Mouse (Mus musculus) liver, embryonic 12.5 days (tissue): ENCODE results near the gene Pcsk7. TPM values are rescaled to one million over a fixed set of nuclear protein-coding genes. Genes with fewer than 3 reads are reported as not detected.

ENCODE experiments used
- ATAC-seq: fragments of 200-750 bp; cut with Nextera tagmentation; 2 replicates; pipeline ENCODE4 v1.8.0; 2017; ENCODE audit warnings: moderate number of reproducible peaks, mild to moderate bottlenecking, moderate library complexity
- H3K27ac ChIP-seq: fragments of 300-500 bp; sonication (generic); 2 replicates; pipeline ENCODE4 v1.5.1; 2016; ENCODE audit warnings: mild to moderate bottlenecking
- H3K27me3 ChIP-seq: fragments of 300-500 bp; sonication (generic); replicated peaks from 2 replicates; pipeline ENCODE4 v1.6.1; 2016; ENCODE audit warnings: mild to moderate bottlenecking, moderate library complexity
- H3K36me3 ChIP-seq: fragments of 300-500 bp; sonication (generic); 2 replicates; pipeline ENCODE4 v1.6.1; 2016; ENCODE audit warnings: mild to moderate bottlenecking, moderate library complexity
- H3K4me1 ChIP-seq: fragments of 300-500 bp; sonication (generic); 2 replicates; pipeline ENCODE4 v1.6.1; 2016
- H3K4me2 ChIP-seq: fragments of 300-500 bp; sonication (generic); 2 replicates; pipeline ENCODE4 v1.6.1; 2016; ENCODE audit warnings: mild to moderate bottlenecking, moderate library complexity
- H3K4me3 ChIP-seq: fragments of 300-500 bp; sonication (generic); 2 replicates; pipeline ENCODE4 v1.5.1; 2016; ENCODE audit warnings: mild to moderate bottlenecking, moderate library complexity
- H3K9ac ChIP-seq: fragments of 300-500 bp; sonication (generic); 2 replicates; pipeline ENCODE4 v1.6.1; 2016; ENCODE audit warnings: mild to moderate bottlenecking, moderate library complexity
- H3K9me3 ChIP-seq: fragments of 300-500 bp; sonication (generic); replicated peaks from 2 replicates; pipeline ENCODE4 v1.6.1; 2016; ENCODE audit warnings: mild to moderate bottlenecking, moderate library complexity
- WGBS: fragments of 180-500 bp; shearing (Covaris S2); methylation state at CpG from one replicate; pipeline ENCODE4 v1.1.7; 2016; ENCODE audit not compliant: insufficient replicate concordance; 5-methylcytosine and 5-hydroxymethylcytosine counted together
- polyA plus RNA-seq: library from polyadenylated mRNA; unstranded; fragments of >200 nt; fragmentation: Nextera tagmentation; extraction: Ambion mirVana; gene quantifications from 2 replicates; pipeline ENCODE4 v1.2.1, GENCODE M21; 2016

Pcsk7 gene
- polyA plus RNA-seq, 1 experiment from 2014 or later, result 9.8 TPM

DNA sequence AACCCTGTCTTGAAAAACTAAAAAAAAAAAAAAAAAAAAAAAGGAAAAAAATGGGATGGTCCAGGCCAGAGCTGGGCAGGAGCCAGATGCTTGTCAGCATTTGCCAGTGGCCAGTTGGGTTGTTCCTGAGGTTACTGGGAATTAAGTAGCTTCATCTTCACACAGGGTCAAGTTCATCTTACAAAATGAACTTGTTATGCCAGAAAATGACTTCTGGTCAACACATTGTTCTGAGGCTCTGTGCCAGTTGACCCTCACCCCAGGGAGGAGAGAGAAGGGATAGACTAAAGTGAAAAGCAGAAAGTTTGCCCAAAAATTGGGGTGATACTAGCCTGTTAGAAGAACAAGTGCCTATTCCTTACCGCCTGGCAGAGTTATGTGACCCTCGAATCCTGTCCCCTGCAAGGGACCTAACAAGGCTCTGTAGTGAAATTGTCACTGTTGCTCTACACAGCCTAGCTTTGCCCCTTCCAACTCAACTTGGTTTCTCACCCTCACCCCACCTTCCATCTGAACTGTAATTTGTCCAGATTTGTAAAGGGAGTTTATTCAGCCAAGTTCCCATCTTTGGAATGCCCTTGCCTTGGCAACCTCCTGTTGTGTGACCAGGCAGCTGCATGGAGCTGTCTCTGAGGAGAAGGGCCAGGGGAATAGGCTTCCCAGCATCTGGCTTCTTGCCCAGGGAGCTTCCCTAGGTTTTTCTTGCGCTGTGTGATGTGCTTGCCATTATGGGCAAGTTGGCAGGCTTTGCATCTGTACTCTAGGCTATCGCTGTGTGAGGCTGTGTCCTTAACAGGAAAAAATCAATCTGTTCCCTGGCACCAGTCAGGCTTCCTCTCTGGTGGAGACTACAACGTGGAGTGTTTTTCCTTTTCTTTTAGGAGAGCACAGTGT is 11.0 kb downstream of the Pcsk7 start:
- Histone ChIP-seq H3K36me3 (peaks cover 87% of the 10 kb centered on the region), H3K9me3 (no peaks in the 10 kb centered on the region), H3K4me3 (no peak overlapping the region), H3K27ac (no peak overlapping the region), H3K4me2 (no peak overlapping the region), H3K27me3 (no peaks in the 10 kb centered on the region), H3K9ac (no peak overlapping the region), H3K4me1 (no peaks in the 10 kb centered on the region)
- 80% methylated on average over 5 of the region's 5 CpGs for WGBS
- no peak for ATAC-seq

DNA sequence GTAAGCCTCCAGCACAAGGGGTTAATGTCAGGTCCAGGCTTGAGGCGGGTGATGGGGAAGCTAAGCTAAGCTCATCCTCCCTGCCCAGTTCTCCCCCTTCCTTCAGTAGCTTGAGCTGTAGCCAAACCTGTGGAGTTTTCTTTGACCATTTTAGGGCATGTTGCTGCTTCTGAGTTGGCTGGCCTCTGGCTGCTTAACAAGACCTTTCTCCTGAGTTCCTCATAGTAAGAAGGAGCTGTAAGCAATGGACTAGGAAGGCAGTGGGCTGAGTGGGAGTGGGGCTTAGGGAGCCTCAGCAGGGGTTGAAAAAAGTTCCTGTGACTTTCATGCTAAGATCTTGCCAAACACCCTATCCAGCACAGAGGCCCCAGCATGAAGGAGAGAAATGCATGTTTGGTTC is 13.6 kb downstream of the Pcsk7 start:
- no peak for ATAC-seq
- H3K9me3 ChIP-seq, result no peaks in the 10 kb centered on the region
- H3K4me2 ChIP-seq, result no peak overlapping the region
- H3K27ac ChIP-seq, result no peak overlapping the region
- H3K36me3 ChIP-seq, result peaks cover 75% of the 10 kb centered on the region
- H3K27me3 ChIP-seq, result no peaks in the 10 kb centered on the region
- H3K4me1 ChIP-seq, result no peaks in the 10 kb centered on the region
- no peak overlapping the region for H3K9ac ChIP-seq
- no peak overlapping the region for H3K4me3 ChIP-seq
- WGBS, result 62% methylated on average over 1 of the region's 1 CpGs

DNA sequence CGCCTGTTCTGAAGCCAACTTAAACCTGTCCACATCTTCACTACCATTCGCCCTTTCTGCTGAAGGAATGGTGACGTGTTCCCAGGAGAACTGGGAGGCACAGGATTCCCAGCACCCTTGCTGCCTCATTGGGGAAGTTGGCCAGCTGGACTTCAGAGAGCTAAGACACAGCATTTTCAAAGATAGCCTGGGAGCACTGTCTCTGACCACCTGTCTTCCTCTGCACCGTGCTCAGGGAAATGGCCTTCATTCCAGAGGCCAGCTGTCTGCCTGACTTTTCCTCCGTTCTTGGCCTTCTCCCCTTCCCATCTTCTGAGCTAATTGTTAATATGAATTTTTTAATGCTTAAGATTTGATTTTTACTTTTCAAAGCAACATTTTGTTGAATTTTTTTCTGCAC is 23.0 kb downstream of the Pcsk7 start:
- H3K27ac ChIP-seq, result no peak overlapping the region
- ATAC-seq, result no peak
- 77% methylated on average over 5 of the region's 5 CpGs for WGBS
- no peaks in the 10 kb centered on the region for H3K9me3 ChIP-seq
- H3K36me3 ChIP-seq, result peaks cover 65% of the 10 kb centered on the region
- peaks cover 7% of the 10 kb centered on the region; the same call in 1 of the 2 replicates for H3K4me1 ChIP-seq
- H3K9ac ChIP-seq, result no peak overlapping the region
- H3K4me2 ChIP-seq, result no peak overlapping the region
- no peaks in the 10 kb centered on the region for H3K27me3 ChIP-seq
- H3K4me3 ChIP-seq, result no peak overlapping the region

DNA sequence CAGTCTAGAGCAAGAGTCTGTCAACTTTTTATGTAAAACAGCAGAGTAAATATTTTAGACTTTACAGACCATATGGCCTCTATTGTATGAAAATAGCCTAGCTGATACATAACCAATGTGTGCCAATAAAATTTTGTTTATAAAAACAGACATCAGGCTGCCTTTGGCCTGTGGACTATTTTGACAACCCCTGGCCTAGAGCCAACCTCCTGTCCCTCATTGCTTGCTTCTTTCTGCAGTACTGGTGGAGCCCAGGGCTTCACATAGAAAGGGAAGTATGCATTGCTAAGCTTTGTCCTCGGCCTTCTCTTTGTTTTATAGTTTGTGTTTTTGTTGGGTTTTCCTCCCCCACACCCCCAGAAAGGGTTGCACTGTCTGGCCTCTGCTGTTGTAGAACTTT is 25.7 kb downstream of the Pcsk7 start:
- no peak overlapping the region for H3K4me2 ChIP-seq
- WGBS, result 47% methylated on average over 1 of the region's 1 CpGs

DNA sequence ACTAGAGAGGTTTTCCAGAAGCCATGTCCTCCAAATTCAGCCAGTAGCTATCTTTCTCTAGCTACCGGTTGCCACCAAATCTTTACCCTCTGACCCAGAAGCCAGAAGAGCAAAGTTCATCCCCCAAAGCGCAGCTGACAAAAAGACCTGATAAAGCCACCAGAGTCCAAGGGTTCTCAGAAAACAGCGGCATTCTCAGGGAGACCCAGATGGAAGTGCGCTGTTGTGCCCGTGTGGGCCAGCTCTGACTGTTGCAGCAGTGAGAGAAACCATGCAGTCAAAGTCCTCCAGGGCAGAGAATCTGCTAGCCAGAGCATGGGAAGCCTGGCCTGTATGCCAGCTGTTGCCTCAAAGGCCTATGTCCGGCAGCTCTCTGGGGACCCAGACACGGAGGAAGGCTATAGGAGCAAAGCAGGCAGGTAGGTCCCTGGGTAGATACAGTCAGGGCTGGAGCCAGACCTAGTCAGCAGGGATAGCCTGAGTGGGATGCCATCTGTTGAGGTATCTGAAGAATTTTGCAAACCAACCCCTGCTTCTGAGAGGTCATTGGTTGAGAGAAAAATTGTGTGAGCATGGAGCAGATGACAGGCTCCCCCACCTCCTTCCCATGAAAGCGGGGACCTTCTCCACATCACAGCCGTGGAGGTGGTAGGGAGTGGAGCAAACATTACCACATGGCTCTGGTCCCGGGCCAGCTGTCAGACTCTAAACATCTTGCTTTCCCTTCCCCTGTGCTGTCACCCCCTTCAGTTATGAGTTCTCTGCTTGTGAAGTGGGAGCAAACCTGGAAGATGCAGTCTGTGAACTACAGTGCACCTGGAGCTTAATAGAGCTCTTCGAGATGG is 26.5 kb downstream of the Pcsk7 start:
- peak overlapping the region; percentile 3; the same call in 1 of the 2 replicates for H3K4me2 ChIP-seq
- H3K9ac ChIP-seq, result no peak overlapping the region
- WGBS, result 62% methylated on average over 11 of the region's 11 CpGs

More for the DNA sequence above, 25.7 kb downstream of the Pcsk7 start:
- H3K9ac ChIP-seq, result no peak overlapping the region
- peaks cover 48% of the 10 kb centered on the region for H3K36me3 ChIP-seq
- H3K4me3 ChIP-seq, result no peak overlapping the region
- H3K9me3 ChIP-seq, result no peaks in the 10 kb centered on the region
- peaks cover 14% of the 10 kb centered on the region; the same call in 1 of the 2 replicates for H3K4me1 ChIP-seq
- no peak for ATAC-seq
- peak overlapping the region; percentile 56 for H3K27ac ChIP-seq
- H3K27me3 ChIP-seq, result peaks cover 23% of the 10 kb centered on the region

DNA sequence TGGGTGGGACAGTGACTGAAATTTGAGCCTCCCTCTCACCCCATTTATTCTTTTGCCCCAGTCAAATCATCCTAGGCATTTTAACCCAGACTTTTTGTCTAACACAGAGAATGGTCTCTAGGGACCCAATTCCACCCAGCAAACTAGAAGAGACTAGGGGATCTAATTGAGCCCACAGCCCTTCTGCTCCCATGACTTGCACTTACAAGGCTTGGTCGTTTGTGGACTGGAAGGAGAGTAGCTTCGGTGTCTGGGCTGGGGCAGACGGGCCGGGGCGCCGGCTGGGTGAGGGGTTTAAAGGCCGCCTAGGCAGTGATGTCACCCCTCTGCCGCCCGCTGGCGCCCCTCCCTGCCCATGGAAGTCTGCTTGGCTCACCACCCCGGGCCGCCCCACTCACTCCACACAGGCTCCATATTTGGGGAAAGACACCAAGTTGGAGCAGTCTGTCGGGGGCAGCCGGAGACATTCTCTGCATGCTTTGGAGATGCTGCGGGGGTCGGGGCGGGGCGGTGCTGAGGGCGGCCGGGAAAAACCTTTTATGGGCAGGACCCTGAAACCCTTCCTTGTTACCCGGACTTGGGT is 29.4 kb downstream of the Pcsk7 start, which contains the start of gene Tagln:
Gene Tagln (minus strand): TSS at position 431 of the 583 bp plus-strand sequence.
- peak within 1 kb of the TSS; percentile 46 for H3K4me2 ChIP-seq
- no peak within 1 kb of the TSS for H3K9ac ChIP-seq
- peaks cover 36% of the 10 kb centered on the region for H3K36me3 ChIP-seq
- 19% methylated on average over 21 of the region's 21 CpGs for WGBS
- no peak within 1 kb of the TSS for H3K27ac ChIP-seq
- peaks cover 23% of the 10 kb centered on the region for H3K27me3 ChIP-seq
- peaks cover 20% of the 10 kb centered on the region; the same call in 1 of the 2 replicates for H3K4me1 ChIP-seq
- ATAC-seq, result no peak
- H3K4me3 ChIP-seq, result peak within 1 kb of the TSS; percentile 19; the same call in 1 of the 2 replicates
- H3K9me3 ChIP-seq, result no peaks in the 10 kb centered on the region

More for the DNA sequence above, 26.5 kb downstream of the Pcsk7 start:
- ATAC-seq, result no peak
- H3K4me3 ChIP-seq, result no peak overlapping the region
- peaks cover 18% of the 10 kb centered on the region; the same call in 1 of the 2 replicates for H3K4me1 ChIP-seq
- peaks cover 23% of the 10 kb centered on the region for H3K27me3 ChIP-seq
- peak overlapping the region; percentile 56 for H3K27ac ChIP-seq
- H3K9me3 ChIP-seq, result no peaks in the 10 kb centered on the region
- H3K36me3 ChIP-seq, result peaks cover 40% of the 10 kb centered on the region

DNA sequence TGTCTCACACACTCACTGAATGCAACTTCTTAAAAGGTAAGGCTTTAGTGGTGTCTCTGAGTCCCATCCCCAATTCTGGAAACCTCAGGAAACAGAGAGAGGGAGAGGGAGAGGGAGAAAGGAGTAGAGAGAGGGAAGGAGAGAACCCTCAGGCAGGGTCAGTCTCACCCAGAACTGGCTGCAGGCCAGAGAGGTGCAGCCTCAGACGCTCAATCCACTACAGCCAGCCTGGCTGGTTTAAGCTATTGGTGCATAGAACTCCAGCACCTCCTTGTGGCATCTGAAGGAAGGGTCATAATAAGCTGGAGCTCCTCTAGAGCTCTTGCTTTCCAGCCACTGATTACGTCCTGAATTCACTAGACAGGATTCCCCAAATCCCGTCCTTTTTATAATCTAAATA is 30.6 kb downstream of the Pcsk7 start:
- Histone ChIP-seq H3K4me1 (peaks cover 29% of the 10 kb centered on the region), H3K9ac (no peak overlapping the region), H3K9me3 (no peaks in the 10 kb centered on the region), H3K4me2 (no peak overlapping the region), H3K4me3 (no peak overlapping the region), H3K27ac (no peak overlapping the region), H3K27me3 (peaks cover 23% of the 10 kb centered on the region), H3K36me3 (peaks cover 37% of the 10 kb centered on the region)
- ATAC-seq, result peak; percentile 54; the same call in 1 of the 2 replicates
- 30% methylated on average over 3 of the region's 3 CpGs for WGBS

DNA sequence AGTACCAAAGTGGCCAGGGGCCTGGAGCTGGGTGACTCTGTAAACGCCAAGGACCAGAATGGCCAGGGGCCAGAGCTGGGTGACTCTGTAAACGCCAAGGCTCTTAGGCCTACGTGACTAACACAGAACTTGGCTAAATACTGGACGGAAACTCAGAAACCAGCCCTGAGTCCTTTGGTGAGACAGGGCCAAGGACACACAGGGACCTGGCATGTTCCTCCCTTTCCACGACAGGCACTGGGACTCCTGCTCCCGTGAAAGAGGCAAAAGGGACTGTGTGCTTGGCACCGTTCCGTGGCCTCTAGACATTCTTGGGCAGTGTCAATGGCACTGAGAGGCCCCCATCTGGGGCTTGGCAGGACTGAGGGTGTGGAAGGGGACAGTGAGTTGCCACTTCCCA is 31.8 kb downstream of the Pcsk7 start:
- WGBS, result 87% methylated on average over 8 of the region's 8 CpGs

DNA sequence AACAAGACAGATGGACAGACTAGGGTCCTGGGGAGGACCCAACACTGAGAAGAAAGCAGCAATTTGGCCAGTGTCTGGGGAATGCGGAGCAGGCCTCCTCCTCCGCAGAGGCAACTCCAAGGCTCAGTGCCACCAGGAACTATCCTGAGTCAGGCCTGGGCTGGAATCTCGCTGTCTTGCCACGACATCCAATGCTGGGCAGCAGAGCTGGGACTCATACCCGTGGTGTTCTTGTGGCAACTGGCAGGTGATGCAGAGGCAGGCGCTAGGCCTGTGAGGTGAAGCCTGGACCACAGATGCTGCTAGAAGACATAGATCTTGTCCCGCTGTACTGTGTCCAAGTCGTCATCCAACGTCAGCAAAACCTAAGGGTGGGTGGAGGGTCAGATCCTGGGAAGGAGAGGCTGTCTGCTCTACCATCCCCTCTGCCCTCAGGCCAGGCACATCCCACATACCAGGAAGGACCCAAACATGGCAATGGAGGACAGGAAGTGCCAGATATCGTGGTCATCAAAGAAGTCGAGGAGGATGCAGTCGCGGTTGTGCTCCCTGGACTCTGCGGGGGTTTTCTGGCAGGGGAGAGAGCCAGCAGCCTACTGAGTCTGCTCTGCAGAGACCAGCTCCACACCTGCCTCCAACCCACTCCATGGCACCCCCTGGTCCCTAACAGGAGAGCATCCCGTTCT is 32.8 kb downstream of the Pcsk7 start:
- H3K4me2 ChIP-seq, result no peak overlapping the region
- WGBS, result 62% methylated on average over 15 of the region's 15 CpGs
- ATAC-seq, result no peak
- no peak overlapping the region for H3K9ac ChIP-seq
- H3K4me1 ChIP-seq, result peaks cover 44% of the 10 kb centered on the region
- H3K27me3 ChIP-seq, result peaks cover 23% of the 10 kb centered on the region
- peaks cover 59% of the 10 kb centered on the region for H3K36me3 ChIP-seq
- H3K9me3 ChIP-seq, result 0 out of 2 replicates have a peak, but pooled peaks cover 4% of the 10 kb centered on the region
- no peak overlapping the region for H3K4me3 ChIP-seq
- no peak overlapping the region for H3K27ac ChIP-seq

More for the DNA sequence above, 31.8 kb downstream of the Pcsk7 start:
- H3K4me2 ChIP-seq, result no peak overlapping the region
- peaks cover 49% of the 10 kb centered on the region for H3K36me3 ChIP-seq
- H3K4me1 ChIP-seq, result peaks cover 34% of the 10 kb centered on the region
- H3K27ac ChIP-seq, result no peak overlapping the region
- H3K9me3 ChIP-seq, result no peaks in the 10 kb centered on the region
- H3K4me3 ChIP-seq, result no peak overlapping the region
- no peak for ATAC-seq
- H3K9ac ChIP-seq, result no peak overlapping the region
- peaks cover 23% of the 10 kb centered on the region for H3K27me3 ChIP-seq

DNA sequence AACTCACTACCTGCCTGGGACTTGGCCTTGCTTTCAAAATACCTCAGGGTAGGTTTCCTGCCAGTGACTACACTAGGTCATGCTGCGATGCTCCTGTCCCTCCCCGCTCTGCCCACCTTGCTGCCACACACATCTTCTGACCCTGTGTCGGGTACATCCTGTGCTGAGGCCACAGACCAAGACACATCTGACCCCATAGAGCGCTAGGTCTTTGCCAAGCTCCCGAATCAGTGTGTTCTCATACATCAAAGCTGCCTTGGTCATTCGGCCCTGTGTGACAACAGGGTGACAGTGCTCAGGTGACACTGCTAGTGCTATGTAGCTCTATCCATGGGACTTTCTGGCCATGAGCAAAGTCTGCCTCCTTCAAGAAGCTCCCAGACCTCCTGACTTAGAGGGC is 33.5 kb downstream of the Pcsk7 start:
- H3K4me3 ChIP-seq, result no peak overlapping the region
- no peak for ATAC-seq
- 0 out of 2 replicates have a peak, but pooled peaks cover 8% of the 10 kb centered on the region for H3K9me3 ChIP-seq
- H3K4me1 ChIP-seq, result peaks cover 51% of the 10 kb centered on the region
- H3K27ac ChIP-seq, result no peak overlapping the region
- peaks cover 18% of the 10 kb centered on the region for H3K27me3 ChIP-seq
- peaks cover 66% of the 10 kb centered on the region for H3K36me3 ChIP-seq
- no peak overlapping the region for H3K9ac ChIP-seq
- 88% methylated on average over 6 of the region's 6 CpGs for WGBS
- H3K4me2 ChIP-seq, result no peak overlapping the region

DNA sequence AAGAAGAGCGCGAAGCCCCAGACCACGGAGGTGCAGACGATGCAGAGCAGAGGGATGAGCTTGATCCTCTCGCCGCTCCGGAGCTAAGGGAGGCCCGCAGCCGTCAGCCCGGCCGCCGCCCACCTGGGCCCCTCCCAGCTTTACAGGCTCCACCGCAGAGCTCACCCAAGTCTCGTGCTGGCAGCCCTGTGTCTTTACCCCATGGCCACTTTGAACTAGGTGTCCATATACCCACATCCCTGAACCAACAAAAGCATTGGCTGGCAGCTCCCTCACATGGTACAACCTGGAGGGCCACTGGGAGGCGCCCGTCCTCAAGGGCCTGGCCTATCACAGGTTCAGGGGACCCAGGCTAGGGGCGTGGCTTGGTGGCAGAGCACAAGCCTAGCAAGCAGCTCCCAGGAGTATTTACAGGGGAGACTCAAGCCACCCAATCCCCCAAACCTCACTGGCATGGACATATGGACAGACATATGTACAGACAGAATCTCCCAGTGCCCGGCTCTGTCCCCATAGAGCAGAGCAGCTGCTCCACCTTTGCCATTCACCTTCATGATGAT is 35.1 kb downstream of the Pcsk7 start:
- peak; percentile 50; the same call in 1 of the 2 replicates for ATAC-seq
- 69% methylated on average over 18 of the region's 18 CpGs for WGBS
- Histone ChIP-seq H3K36me3 (peaks cover 82% of the 10 kb centered on the region), H3K27ac (peak overlapping the region; percentile 62; the same call in 1 of the 2 replicates), H3K9ac (peak overlapping the region; percentile 48), H3K4me3 (no peak overlapping the region), H3K4me2 (peak overlapping the region; percentile 45), H3K9me3 (0 out of 2 replicates have a peak, but pooled peaks cover 8% of the 10 kb centered on the region), H3K4me1 (peaks cover 56% of the 10 kb centered on the region), H3K27me3 (peaks cover 4% of the 10 kb centered on the region)
